Mouse (Mus musculus) midbrain, embryonic 11.5 days (tissue): ENCODE measurements around the gene Ccdc173. TPM values are rescaled to one million over a fixed set of nuclear protein-coding genes. Genes with fewer than 3 reads are reported as not detected.

ENCODE experiments used
- ATAC-seq: fragments of 200-750 bp; cut with Nextera tagmentation; 2 replicates; pipeline ENCODE4 v1.8.0; 2017; ENCODE audit warnings: moderate TSS enrichment, moderate library complexity; ENCODE audit not compliant: low FRiP score
- DNase-seq: peaks from one replicate; pipeline ENCODE4 v3.0.0; 2015; ENCODE audit warnings: low spot score; ENCODE audit errors: missing footprints
- H3K27ac ChIP-seq: fragments of 300-500 bp; sonication (generic); 2 replicates; pipeline ENCODE4 v1.5.1; 2014; ENCODE audit warnings: low read depth, low read length
- H3K27me3 ChIP-seq: fragments of 300-500 bp; sonication (generic); 2 replicates; pipeline ENCODE4 v1.6.1; 2014; ENCODE audit warnings: mild to moderate bottlenecking, low read length, moderate library complexity, mixed read lengths; ENCODE audit not compliant: control insufficient read depth, insufficient read depth
- H3K36me3 ChIP-seq: fragments of 300-500 bp; sonication (generic); 2 replicates; pipeline ENCODE4 v1.6.1; 2014; ENCODE audit warnings: mild to moderate bottlenecking, low read length, moderate library complexity, mixed read lengths; ENCODE audit not compliant: control insufficient read depth, insufficient read depth
- H3K4me1 ChIP-seq: fragments of 300-500 bp; sonication (generic); 2 replicates; pipeline ENCODE4 v1.6.1; 2014; ENCODE audit warnings: low read length; ENCODE audit not compliant: control insufficient read depth, insufficient read depth
- H3K4me2 ChIP-seq: fragments of 300-500 bp; sonication (generic); 2 replicates; pipeline ENCODE4 v1.6.1; 2014; ENCODE audit warnings: mild to moderate bottlenecking, moderate library complexity
- H3K4me3 ChIP-seq: fragments of 300-500 bp; sonication (generic); 2 replicates; pipeline ENCODE4 v1.5.1; 2014; ENCODE audit warnings: low read depth, low read length
- H3K9ac ChIP-seq: fragments of 300-500 bp; sonication (generic); 2 replicates; pipeline ENCODE4 v1.6.1; 2014; ENCODE audit warnings: low read length
- H3K9me3 ChIP-seq: fragments of 300-500 bp; sonication (generic); 2 replicates; pipeline ENCODE4 v1.6.1; 2016; ENCODE audit warnings: low read length; ENCODE audit not compliant: control insufficient read depth
- WGBS: fragments of 180-500 bp; shearing (Covaris S2); extraction: QIAGEN DNeasy Blood & Tissue Kit; methylation state at CpG from one replicate; pipeline ENCODE4 v1.1.7; 2014; 5-methylcytosine and 5-hydroxymethylcytosine counted together
- polyA plus RNA-seq: library from polyadenylated mRNA; unstranded; fragments of >200 nt; fragmentation: Nextera tagmentation; extraction: Ambion mirVana; gene quantifications from 2 replicates; pipeline ENCODE4 v1.2.1, GENCODE M21; 2014

Gene Ccdc173
- 3.8 and 3.9 TPM in 2 replicates for polyA plus RNA-seq

GRCm38 (mm10) chr2:69789429-69790069 lies at the start of gene Ccdc173, which contains the start of gene Phospho2:
Gene Ccdc173, minus strand, starts transcription at chr2:69789575.
Gene Phospho2, plus strand, starts transcription at chr2:69789623.
- Histone ChIP-seq H3K4me2 (peak within 1 kb of the TSS; percentile 87), H3K4me3 (peak within 1 kb of the TSS; percentile 54), H3K27me3 (no peaks in the 10 kb centered on the region), H3K9ac (peak within 1 kb of the TSS; percentile 66), H3K4me1 (no peaks in the 10 kb centered on the region), H3K27ac (peak within 1 kb of the TSS; percentile 57), H3K36me3 (peaks cover 2% of the 10 kb centered on the region; the same call in 1 of the 2 replicates), H3K9me3 (no peaks in the 10 kb centered on the region)
- ATAC-seq (peak; percentile 96), DNase-seq (peak; percentile 100)
- WGBS = 2% methylated on average over 48 of the region's 48 CpGs

- Histone ChIP-seq H3K9ac (no peak overlapping the region), H3K9me3 (no peaks in the 10 kb centered on the region), H3K27me3 (no peaks in the 10 kb centered on the region), H3K4me2 (no peak overlapping the region), H3K4me1 (no peaks in the 10 kb centered on the region; the same call in 1 of the 2 replicates), H3K27ac (no peak overlapping the region), H3K36me3 (peaks cover 3% of the 10 kb centered on the region; the same call in 1 of the 2 replicates), H3K4me3 (no peak overlapping the region)
- DNase-seq = no peak
- no peak for ATAC-seq
These were observed 49.3 kb upstream of the Ccdc173 start for GRCm38 (mm10) chr2:69838707-69839106.

- H3K27ac ChIP-seq = no peak overlapping the region
- no peak overlapping the region for H3K4me3 ChIP-seq
- H3K9me3 ChIP-seq = no peaks in the 10 kb centered on the region
- H3K27me3 ChIP-seq = no peaks in the 10 kb centered on the region
- no peak overlapping the region for H3K9ac ChIP-seq
- no peaks in the 10 kb centered on the region; the same call in 1 of the 2 replicates for H3K4me1 ChIP-seq
- peaks cover 3% of the 10 kb centered on the region; the same call in 1 of the 2 replicates for H3K36me3 ChIP-seq
- H3K4me2 ChIP-seq = no peak overlapping the region
- no peak for DNase-seq
- ATAC-seq = peak; percentile 38; the same call in 1 of the 2 replicates
- 31% methylated on average over 3 of the region's 3 CpGs for WGBS
These were observed 48.6 kb upstream of the Ccdc173 start for GRCm38 (mm10) chr2:69837996-69838395.

- no peaks in the 10 kb centered on the region; the same call in 1 of the 2 replicates for H3K4me1 ChIP-seq
- ATAC-seq (peak; percentile 27; the same call in 1 of the 2 replicates), DNase-seq (no peak)
- no peak overlapping the region for H3K27ac ChIP-seq
- peaks cover 3% of the 10 kb centered on the region; the same call in 1 of the 2 replicates for H3K36me3 ChIP-seq
- no peaks in the 10 kb centered on the region for H3K9me3 ChIP-seq
- H3K4me3 ChIP-seq = no peak overlapping the region
- WGBS = 75% methylated on average over 7 of the region's 7 CpGs
- H3K27me3 ChIP-seq = no peaks in the 10 kb centered on the region
- no peak overlapping the region for H3K9ac ChIP-seq
- H3K4me2 ChIP-seq = no peak overlapping the region
These were observed 48.0 kb upstream of the Ccdc173 start for GRCm38 (mm10) chr2:69837244-69837967.

GRCm38 (mm10) chr2:69830116-69830515 lies 40.7 kb upstream of the Ccdc173 start:
- peaks cover 3% of the 10 kb centered on the region; the same call in 1 of the 2 replicates for H3K36me3 ChIP-seq
- DNase-seq (peak; percentile 14), ATAC-seq (no peak)
- H3K9ac ChIP-seq = no peak overlapping the region
- no peak overlapping the region for H3K27ac ChIP-seq
- peaks cover 10% of the 10 kb centered on the region for H3K4me1 ChIP-seq
- no peak overlapping the region for H3K4me2 ChIP-seq
- H3K27me3 ChIP-seq = no peaks in the 10 kb centered on the region
- H3K4me3 ChIP-seq = no peak overlapping the region
- 89% methylated on average over 8 of the region's 8 CpGs for WGBS
- H3K9me3 ChIP-seq = no peaks in the 10 kb centered on the region

GRCm38 (mm10) chr2:69829680-69830079 lies 40.3 kb upstream of the Ccdc173 start:
- ATAC-seq (no peak), DNase-seq (peak; percentile 69)
- H3K4me1 ChIP-seq = peaks cover 10% of the 10 kb centered on the region
- H3K4me3 ChIP-seq = no peak overlapping the region
- H3K4me2 ChIP-seq = no peak overlapping the region
- 93% methylated on average over 2 of the region's 2 CpGs for WGBS
- no peaks in the 10 kb centered on the region for H3K27me3 ChIP-seq
- H3K9ac ChIP-seq = no peak overlapping the region
- no peak overlapping the region for H3K27ac ChIP-seq
- no peaks in the 10 kb centered on the region; the same call in 1 of the 2 replicates for H3K36me3 ChIP-seq
- H3K9me3 ChIP-seq = no peaks in the 10 kb centered on the region

- ATAC-seq (no peak), DNase-seq (peak; percentile 83)
- whole genome bisulfite sequencing = 34% methylated on average over 7 of the region's 7 CpGs
- Histone ChIP-seq H3K9me3 (no peaks in the 10 kb centered on the region), H3K36me3 (no peaks in the 10 kb centered on the region), H3K4me2 (no peak overlapping the region), H3K9ac (peak overlapping the region; percentile 40), H3K27ac (no peak overlapping the region), H3K4me1 (peaks cover 13% of the 10 kb centered on the region), H3K27me3 (no peaks in the 10 kb centered on the region), H3K4me3 (no peak overlapping the region)
These were observed 38.7 kb upstream of the Ccdc173 start for GRCm38 (mm10) chr2:69828031-69828430.

- Histone ChIP-seq H3K36me3 (no peaks in the 10 kb centered on the region), H3K27ac (peak overlapping the region; percentile 50), H3K4me2 (0 out of 2 replicates have a peak overlapping the region, but pooled peaks have one; percentile 3), H3K9ac (no peak overlapping the region), H3K4me3 (no peak overlapping the region), H3K4me1 (peaks cover 19% of the 10 kb centered on the region), H3K9me3 (no peaks in the 10 kb centered on the region), H3K27me3 (no peaks in the 10 kb centered on the region)
- ATAC-seq (no peak), DNase-seq (peak; percentile 85)
- WGBS = 37% methylated on average over 2 of the region's 2 CpGs
These were observed 37.0 kb upstream of the Ccdc173 start for GRCm38 (mm10) chr2:69826380-69826779.

- DNase-seq (peak; percentile 86), ATAC-seq (no peak)
- Histone ChIP-seq H3K4me2 (no peak overlapping the region), H3K27ac (peak overlapping the region; percentile 50), H3K9me3 (no peaks in the 10 kb centered on the region), H3K27me3 (no peaks in the 10 kb centered on the region), H3K4me1 (peaks cover 19% of the 10 kb centered on the region), H3K4me3 (no peak overlapping the region), H3K9ac (no peak overlapping the region), H3K36me3 (no peaks in the 10 kb centered on the region)
- 70% methylated on average over 10 of the region's 10 CpGs for WGBS
These were observed 36.5 kb upstream of the Ccdc173 start for GRCm38 (mm10) chr2:69825898-69826297.
